Mouse (Mus musculus) hindbrain, embryonic 15.5 days (tissue): ENCODE measurements around the gene Zfp952. TPM values are rescaled to one million over a fixed set of nuclear protein-coding genes. Genes with fewer than 3 reads are reported as not detected.
A peak's percentile ranks its signal among the peaks of the same experiment; 100 is the strongest.
"Not testable (repeated sequence)": the region's sequence is repeated elsewhere in the genome, so short reads cannot be mapped to it uniquely, and the experiment has no call there.

Source experiments
- ATAC-seq: fragments of 200-750 bp; cut with Nextera tagmentation; 2 replicates; pipeline ENCODE4 v1.8.0; 2017; ENCODE audit warnings: low read depth, moderate number of reproducible peaks, moderate TSS enrichment; ENCODE audit not compliant: low FRiP score
- H3K27ac ChIP-seq: fragments of 300-500 bp; sonication (generic); replicated peaks from 2 replicates; pipeline ENCODE4 v1.5.1; 2015; ENCODE audit warnings: mild to moderate bottlenecking, inconsistent platforms
- H3K27me3 ChIP-seq: fragments of 300-500 bp; sonication (generic); 2 replicates; pipeline ENCODE4 v1.6.1; 2015; ENCODE audit warnings: control low read depth, inconsistent platforms
- H3K36me3 ChIP-seq: fragments of 300-500 bp; sonication (generic); 2 replicates; pipeline ENCODE4 v1.6.1; 2015; ENCODE audit warnings: control low read depth, inconsistent platforms
- H3K4me1 ChIP-seq: fragments of 300-500 bp; sonication (generic); replicated peaks from 2 replicates; pipeline ENCODE4 v1.6.1; 2015; ENCODE audit warnings: control low read depth, inconsistent platforms
- H3K4me2 ChIP-seq: fragments of 300-500 bp; sonication (generic); 2 replicates; pipeline ENCODE4 v1.6.1; 2015; ENCODE audit warnings: moderate library complexity, mild to moderate bottlenecking, inconsistent platforms
- H3K4me3 ChIP-seq: fragments of 300-500 bp; sonication (generic); 2 replicates; pipeline ENCODE4 v1.5.1; 2015; ENCODE audit warnings: mild to moderate bottlenecking, inconsistent platforms
- H3K9ac ChIP-seq: fragments of 300-500 bp; sonication (generic); 2 replicates; pipeline ENCODE4 v1.6.1; 2015; ENCODE audit warnings: inconsistent platforms
- H3K9me3 ChIP-seq: fragments of 300-500 bp; sonication (generic); 2 replicates; pipeline ENCODE4 v1.6.1; 2016; ENCODE audit warnings: control low read depth, inconsistent platforms
- WGBS: fragments of 180-500 bp; shearing (Covaris S2); methylation state at CpG from one replicate; pipeline ENCODE4 v1.1.7; 2015; 5-methylcytosine and 5-hydroxymethylcytosine counted together
- polyA plus RNA-seq: library from polyadenylated mRNA; unstranded; fragments of >200 nt; fragmentation: Nextera tagmentation; extraction: Ambion mirVana; gene quantifications from 2 replicates; pipeline ENCODE4 v1.2.1, GENCODE M21; 2015

Gene Zfp952
- polyA plus RNA-seq, 1 experiment from 2014 or later, result 18.3 TPM

DNA sequence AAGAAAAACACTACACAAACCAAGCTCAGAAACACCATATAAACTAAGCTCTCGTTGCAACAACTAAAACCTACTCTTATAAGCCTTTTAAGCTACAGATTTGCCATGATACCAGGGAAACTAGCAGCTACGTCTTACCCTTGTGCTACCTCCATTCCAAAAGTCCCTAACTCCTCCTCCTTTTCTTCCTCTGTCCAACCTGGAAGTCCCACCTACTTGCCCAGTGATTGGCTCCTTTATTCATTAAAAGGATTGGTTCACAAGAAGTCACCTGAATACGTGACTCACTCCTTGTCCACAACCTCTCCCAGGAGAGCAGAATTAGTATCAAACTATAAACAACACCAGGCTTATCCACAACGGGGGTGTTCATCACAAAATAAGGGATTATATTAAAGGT, 6.6 kb upstream of the Zfp952 start:
- Histone ChIP-seq H3K27ac (no peak overlapping the region), H3K4me3 (no peak overlapping the region), H3K9me3 (no peaks in the 10 kb centered on the region), H3K4me2 (no peak overlapping the region), H3K36me3 (no peaks in the 10 kb centered on the region), H3K9ac (no peak overlapping the region), H3K4me1 (no peaks in the 10 kb centered on the region), H3K27me3 (no peaks in the 10 kb centered on the region)
- no peak for ATAC-seq
- 80% methylated on average over 4 of the region's 4 CpGs for WGBS

DNA sequence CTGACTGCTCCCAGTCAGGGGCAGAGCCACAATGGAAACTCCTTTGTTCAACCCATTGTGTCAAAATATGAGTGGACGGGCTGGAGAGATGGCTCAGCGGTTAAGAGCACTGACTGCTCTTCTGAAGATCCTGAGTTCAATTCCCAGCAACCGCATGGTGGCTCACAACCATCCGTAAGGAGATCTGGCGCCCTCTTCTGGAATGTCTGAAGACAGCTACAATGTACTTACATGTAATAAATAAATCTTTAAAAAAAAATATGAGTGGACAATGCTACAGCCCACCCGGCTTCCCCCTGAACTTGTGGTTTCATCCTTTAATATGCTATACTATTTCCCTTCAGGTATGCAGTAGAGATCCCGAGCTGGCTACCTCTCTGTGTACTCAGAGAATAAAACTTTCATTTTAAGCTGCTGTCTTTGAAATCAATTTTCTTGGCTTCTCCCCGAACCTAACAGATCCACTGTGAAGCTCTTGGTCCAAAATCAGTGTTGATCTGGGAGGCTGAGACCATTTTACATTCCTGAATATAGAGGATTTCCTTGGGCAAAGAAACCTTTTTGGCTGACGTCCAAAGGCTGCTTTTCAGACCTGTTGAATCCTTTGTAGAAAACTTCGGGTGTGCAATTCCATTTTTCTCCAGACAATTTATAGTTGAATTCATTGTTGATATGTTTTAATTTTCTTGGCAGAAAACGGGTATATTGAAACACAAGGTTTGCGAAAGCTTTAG, 797 bp upstream of the Zfp952 start:
- no peaks in the 10 kb centered on the region for H3K9me3 ChIP-seq
- H3K9ac ChIP-seq, result peak overlapping the region; percentile 34; the same call in 1 of the 2 replicates
- no peaks in the 10 kb centered on the region for H3K27me3 ChIP-seq
- ATAC-seq, result no peak
- peak overlapping the region; percentile 47 for H3K4me3 ChIP-seq
- peaks cover 19% of the 10 kb centered on the region for H3K4me1 ChIP-seq
- H3K36me3 ChIP-seq, result peaks cover 25% of the 10 kb centered on the region
- WGBS, result 68% methylated on average over 12 of the region's 12 CpGs
- H3K27ac ChIP-seq, result peak overlapping the region; percentile 76; the same call in 1 of the 2 replicates
- H3K4me2 ChIP-seq, result peak overlapping the region; percentile 75

DNA sequence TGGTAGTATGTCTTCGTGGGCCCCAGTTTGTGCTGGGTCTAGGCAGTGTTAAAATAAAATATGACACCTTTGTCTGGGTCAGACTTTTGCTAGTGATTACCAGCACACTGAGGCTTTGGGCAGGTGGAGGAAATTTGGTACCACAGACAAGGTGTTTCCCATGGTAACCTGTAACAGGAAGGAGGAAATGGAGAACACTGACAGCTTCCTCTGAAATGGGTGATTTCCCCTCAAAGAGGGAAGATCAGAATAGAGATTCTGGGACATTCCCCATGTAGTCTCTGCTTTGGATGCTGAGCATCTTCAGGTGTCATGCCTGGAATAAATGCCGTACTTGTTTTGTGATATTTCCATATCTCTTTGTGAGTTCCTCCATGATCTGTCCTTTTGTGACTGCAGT, 5.6 kb downstream of the Zfp952 start:
- no peak for ATAC-seq

DNA sequence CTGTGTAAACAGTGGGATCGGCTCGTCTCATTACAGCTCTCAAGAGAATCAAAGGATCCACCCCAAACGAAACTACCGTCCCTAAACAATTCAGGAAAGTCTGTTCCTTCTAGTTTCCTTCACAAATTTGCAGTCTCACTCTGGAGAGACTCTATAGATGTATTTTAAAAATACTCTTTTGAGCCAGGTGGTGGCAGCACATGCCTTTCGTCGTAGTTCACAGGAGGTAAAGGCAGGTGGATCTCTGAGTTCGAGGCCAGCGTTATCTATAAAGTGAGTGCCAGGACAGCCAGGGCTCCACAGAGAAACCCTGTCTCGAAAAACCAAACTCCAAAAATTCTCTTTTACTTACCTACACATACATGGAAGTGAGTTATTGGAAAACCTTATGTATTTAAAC, 15.4 kb downstream of the Zfp952 start:
- no peak for ATAC-seq

More for the DNA sequence above, 5.6 kb downstream of the Zfp952 start:
- no peak overlapping the region for H3K9ac ChIP-seq
- peaks cover 60% of the 10 kb centered on the region for H3K36me3 ChIP-seq
- H3K4me1 ChIP-seq, result peaks cover 14% of the 10 kb centered on the region
- no peaks in the 10 kb centered on the region for H3K27me3 ChIP-seq
- no peak overlapping the region for H3K4me2 ChIP-seq
- no peak overlapping the region for H3K4me3 ChIP-seq
- 95% methylated on average over 2 of the region's 2 CpGs for WGBS
- H3K9me3 ChIP-seq, result peaks cover 8% of the 10 kb centered on the region
- no peak overlapping the region for H3K27ac ChIP-seq

DNA sequence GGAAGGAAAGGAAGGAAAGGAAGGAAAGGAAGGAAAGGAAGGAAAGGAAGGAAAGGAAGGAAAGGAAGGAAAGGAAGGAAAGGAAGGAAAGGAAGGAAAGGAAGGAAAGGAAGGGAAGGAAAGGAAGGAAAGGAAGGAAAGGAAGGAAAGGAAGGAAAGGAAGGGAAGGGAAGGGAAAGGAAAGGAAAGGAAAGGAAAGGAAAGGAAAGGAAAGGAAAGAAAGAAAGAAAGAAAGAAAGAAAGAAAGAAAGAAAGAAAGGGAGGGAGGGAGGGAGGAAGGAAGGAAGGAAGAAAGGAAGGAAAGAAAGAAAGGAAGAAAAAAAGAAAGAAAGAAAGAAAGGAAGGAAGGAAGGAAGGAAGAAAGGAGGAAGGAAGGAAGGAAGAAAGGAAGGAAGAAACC, 27.5 kb downstream of the Zfp952 start:
- not testable (repeated sequence) for ATAC-seq, H3K9ac ChIP-seq, H3K4me3 ChIP-seq, H3K4me1 ChIP-seq, H3K27ac ChIP-seq, H3K27me3 ChIP-seq, H3K4me2 ChIP-seq
- H3K9me3 ChIP-seq, result peaks cover 42% of the 10 kb centered on the region
- H3K36me3 ChIP-seq, result peaks cover 87% of the 10 kb centered on the region

More for the DNA sequence above, 15.4 kb downstream of the Zfp952 start:
- Histone ChIP-seq H3K27ac (no peak overlapping the region), H3K27me3 (no peaks in the 10 kb centered on the region), H3K4me1 (no peaks in the 10 kb centered on the region), H3K4me3 (no peak overlapping the region), H3K9me3 (peaks cover 8% of the 10 kb centered on the region; the same call in 1 of the 2 replicates), H3K9ac (no peak overlapping the region), H3K36me3 (peaks cover 26% of the 10 kb centered on the region), H3K4me2 (no peak overlapping the region)
- 57% methylated on average over 9 of the region's 9 CpGs for WGBS

DNA sequence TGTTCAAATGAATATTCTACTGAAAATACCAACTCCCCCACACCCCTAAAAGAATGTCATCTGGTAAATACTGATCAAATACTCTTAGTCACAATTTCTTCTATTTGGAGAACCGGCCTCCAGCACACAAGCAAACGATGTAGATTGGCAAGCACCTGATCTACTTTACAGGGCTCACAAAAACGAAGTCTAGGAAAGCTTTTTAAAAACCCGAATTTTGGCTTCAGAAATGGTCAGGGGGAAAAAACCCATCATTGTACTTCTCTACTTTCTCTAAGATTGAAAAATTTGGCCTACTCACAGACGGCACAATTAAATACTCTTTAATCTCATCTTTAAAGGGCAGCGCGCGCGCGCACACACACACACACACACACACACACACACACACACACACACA, 39.4 kb downstream of the Zfp952 start:
- ATAC-seq, result no peak
- Histone ChIP-seq H3K36me3 (peaks cover 2% of the 10 kb centered on the region; the same call in 1 of the 2 replicates), H3K4me2 (peak overlapping the region; percentile 60), H3K4me1 (peaks cover 14% of the 10 kb centered on the region), H3K9ac (peak overlapping the region; percentile 73), H3K27me3 (no peaks in the 10 kb centered on the region), H3K4me3 (peak overlapping the region; percentile 68), H3K27ac (peak overlapping the region; percentile 85; the same call in 1 of the 2 replicates), H3K9me3 (no peaks in the 10 kb centered on the region)
- 10% methylated on average over 10 of the region's 10 CpGs for WGBS

DNA sequence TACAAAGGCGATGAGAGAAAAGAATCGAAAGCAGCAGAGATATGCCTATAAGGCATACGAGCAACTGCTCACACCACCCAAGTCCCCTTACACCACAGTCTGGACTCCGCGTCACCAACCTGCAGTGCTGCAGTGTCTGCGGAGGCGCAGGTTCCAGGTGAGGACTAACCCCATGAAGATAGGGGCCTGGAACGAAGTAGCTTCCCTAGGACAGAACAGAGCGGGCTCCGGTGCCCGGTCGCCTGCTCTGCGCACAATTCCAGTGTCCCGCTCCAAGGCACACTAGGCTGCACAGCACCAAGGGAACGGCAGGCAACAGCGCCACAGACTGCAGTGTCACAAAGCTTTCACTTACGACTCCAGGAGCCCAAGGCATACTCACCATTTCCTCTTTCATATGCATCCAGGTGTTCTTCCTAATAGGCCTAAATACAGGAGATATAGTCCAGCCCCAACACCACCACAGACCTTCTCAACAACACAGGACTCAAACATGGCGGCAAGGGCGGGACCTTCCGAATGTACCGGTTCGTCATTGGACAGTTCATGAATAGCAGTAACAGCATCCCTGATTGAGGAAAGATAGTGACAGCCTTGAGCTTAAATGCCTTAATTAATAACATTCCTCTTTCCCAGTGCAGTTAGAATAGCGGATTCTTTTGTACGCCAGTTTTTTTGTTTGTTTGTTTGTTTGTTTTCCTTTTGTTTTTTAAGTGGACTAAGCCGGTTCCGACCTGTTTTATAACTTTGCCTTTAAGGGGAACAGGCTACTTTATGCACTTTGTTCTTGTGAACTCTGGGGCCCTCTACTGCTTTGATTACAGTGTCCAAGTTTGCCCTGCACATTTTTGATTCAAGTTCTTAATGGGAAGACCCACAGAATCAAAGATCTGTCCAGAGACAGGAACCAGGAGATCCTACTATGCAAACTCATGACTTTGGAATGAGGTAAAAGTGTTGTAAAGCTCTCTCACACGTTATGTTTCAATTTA, 40.3 kb downstream of the Zfp952 start, which contains the start of gene Zfp763:
Gene Zfp763, minus strand, starts transcription at position 503 of the 992 bp plus-strand sequence.
- H3K4me2 ChIP-seq, result peak within 1 kb of the TSS; percentile 60
- H3K9ac ChIP-seq, result peak within 1 kb of the TSS; percentile 73
- H3K27me3 ChIP-seq, result no peaks in the 10 kb centered on the region
- H3K9me3 ChIP-seq, result no peaks in the 10 kb centered on the region
- H3K4me1 ChIP-seq, result peaks cover 14% of the 10 kb centered on the region
- peak within 1 kb of the TSS; percentile 85 for H3K27ac ChIP-seq
- peak; percentile 99 for ATAC-seq
- H3K4me3 ChIP-seq, result peak within 1 kb of the TSS; percentile 68
- WGBS, result 3% methylated on average over 27 of the region's 27 CpGs
- H3K36me3 ChIP-seq, result no peaks in the 10 kb centered on the region

Other genes with a start within 250 kb of the Zfp952 start
- gene Zfp871, start 204.8 kb upstream of the Zfp952 start, polyA plus RNA-seq, result 35.7 and 36.2 TPM in 2 replicates
- 47.0 and 50.7 TPM in 2 replicates for gene Zfp811, start 183.2 kb upstream of the Zfp952 start, polyA plus RNA-seq
- gene Zfp799, start 162.9 kb upstream of the Zfp952 start, polyA plus RNA-seq, result 17.9 and 18.4 TPM in 2 replicates
- 7.3 and 7.9 TPM in 2 replicates for gene Zfp870, start 101.5 kb upstream of the Zfp952 start, polyA plus RNA-seq
- not detected in 2 replicates for gene Cyp4f14, start 75.8 kb upstream of the Zfp952 start, polyA plus RNA-seq
- gene Cyp4f13, start 45.7 kb upstream of the Zfp952 start, polyA plus RNA-seq, result 9.8 and 10.6 TPM in 2 replicates
- gene Zfp472, start 27.3 kb upstream of the Zfp952 start, polyA plus RNA-seq, result 7.5 and 8.2 TPM in 2 replicates
- gene Zfp763, start 40.3 kb downstream of the Zfp952 start, polyA plus RNA-seq, result 23.9 and 26.1 TPM in 2 replicates
- gene 4921501E09Rik, start 74.9 kb downstream of the Zfp952 start, polyA plus RNA-seq, result not detected in 2 replicates
- gene Zfp563, start 96.2 kb downstream of the Zfp952 start, polyA plus RNA-seq, result 19.1 and 23.9 TPM in 2 replicates
- 0.45 and 0.49 TPM in 2 replicates for gene Morc2b, start 146.6 kb downstream of the Zfp952 start, polyA plus RNA-seq
- gene Olfr55, start 175.3 kb downstream of the Zfp952 start, polyA plus RNA-seq, result not detected in 2 replicates
- gene Olfr239, start 198.2 kb downstream of the Zfp952 start, polyA plus RNA-seq, result not detected in 2 replicates
- 0.04 TPM in 2 replicates for gene Olfr1564, start 228.6 kb downstream of the Zfp952 start, polyA plus RNA-seq